In genomic region chr2:108635644-108636043, GRCm38 (mm10) we compare ENCODE assay signal across 17 mouse cellular contexts.
"Had no signal": no experiment of that assay in that cellular context is flagged by ENCODE, and none has a peak within 500 bp of the region (broad histone marks: within the 10 kb centered on the region; RNA-seq: fewer than 3 reads in every experiment).

No protein-coding gene starts in this region.

- H3K36me3 ChIP-seq: midbrain, embryonic 10.5 days; midbrain, embryonic 12.5 days; neural tube, embryonic 12.5 days had no signal

- H3K4me1 ChIP-seq: midbrain, embryonic 10.5 days; midbrain, embryonic 12.5 days; neural tube, embryonic 12.5 days had no signal

- ATAC-seq: midbrain, embryonic 16.5 days had no signal

- H3K4me2 ChIP-seq: lung, embryonic 14.5 days; midbrain, embryonic 12.5 days; neural tube, embryonic 12.5 days had no signal

- H3K9me3 ChIP-seq: midbrain, embryonic 10.5 days; midbrain, embryonic 12.5 days; neural tube, embryonic 12.5 days had no signal

- H3K4me3 ChIP-seq: midbrain, embryonic 10.5 days; midbrain, embryonic 12.5 days; neural tube, embryonic 12.5 days had no signal

- H3K27ac ChIP-seq: liver, embryonic 14.5 days; midbrain, embryonic 10.5 days; midbrain, embryonic 12.5 days; neural tube, embryonic 12.5 days had no signal

- DNase-seq: lung, adult 18-20 months; lung, embryonic 14.5 days; lung, postnatal 10 days; lung, postnatal 4 days; midbrain, embryonic 14.5 days; right cerebral cortex, adult 18-20 months; right cerebral cortex, postnatal 25 days; right cerebral cortex, postnatal 4 days; spleen, adult 18-20 months; thymus, adult 18-20 months; thymus, postnatal 14 days; thymus, postnatal 36 days had no signal

- H3K27me3 ChIP-seq: midbrain, embryonic 12.5 days; neural tube, embryonic 12.5 days had no signal

- H3K9ac ChIP-seq: liver, embryonic 14.5 days; lung, embryonic 14.5 days; midbrain, embryonic 12.5 days; neural tube, embryonic 12.5 days had no signal
